Mouse (Mus musculus) embryonic facial prominence, embryonic 10.5 days (tissue): ENCODE data around the gene Arhgap23. TPM values are rescaled to one million over a fixed set of nuclear protein-coding genes. Genes with fewer than 3 reads are reported as not detected.

ENCODE experiments used
- DNase-seq: peaks from one replicate; pipeline ENCODE4 v3.0.0-alpha.2; 2017; ENCODE audit warnings: low spot score
- H3K27ac ChIP-seq: fragments of 300-500 bp; sonication (generic); replicated peaks from 2 replicates; pipeline ENCODE4 v1.5.1; 2016; ENCODE audit warnings: mild to moderate bottlenecking
- H3K27me3 ChIP-seq: fragments of 300-500 bp; sonication (generic); replicated peaks from 2 replicates; pipeline ENCODE4 v1.6.1; 2016; ENCODE audit warnings: low read depth, mild to moderate bottlenecking; ENCODE audit not compliant: poor library complexity, severe bottlenecking
- H3K36me3 ChIP-seq: fragments of 300-500 bp; sonication (generic); replicated peaks from 2 replicates; pipeline ENCODE4 v1.6.1; 2016; ENCODE audit warnings: mild to moderate bottlenecking, moderate library complexity
- H3K4me1 ChIP-seq: fragments of 300-500 bp; sonication (generic); 2 replicates; pipeline ENCODE4 v1.6.1; 2016
- H3K4me3 ChIP-seq: fragments of 300-500 bp; sonication (generic); 2 replicates; pipeline ENCODE4 v1.5.1; 2016; ENCODE audit warnings: mild to moderate bottlenecking, moderate library complexity
- H3K9me3 ChIP-seq: fragments of 300-500 bp; sonication (generic); 2 replicates; pipeline ENCODE4 v1.6.1; 2016; ENCODE audit warnings: mild to moderate bottlenecking
- WGBS: fragments of 180-500 bp; shearing (Covaris S2); methylation state at CpG from one replicate; pipeline ENCODE4 v1.1.7; 2016; 5-methylcytosine and 5-hydroxymethylcytosine counted together
- polyA plus RNA-seq: library from polyadenylated mRNA; unstranded; fragments of >200 nt; fragmentation: Nextera tagmentation; extraction: Ambion mirVana; gene quantifications from 2 replicates; pipeline ENCODE4 v1.2.1, GENCODE M21; 2016

Arhgap23 gene
- polyA plus RNA-seq, 1 experiment from 2014 or later, result 2.4 TPM

DNA sequence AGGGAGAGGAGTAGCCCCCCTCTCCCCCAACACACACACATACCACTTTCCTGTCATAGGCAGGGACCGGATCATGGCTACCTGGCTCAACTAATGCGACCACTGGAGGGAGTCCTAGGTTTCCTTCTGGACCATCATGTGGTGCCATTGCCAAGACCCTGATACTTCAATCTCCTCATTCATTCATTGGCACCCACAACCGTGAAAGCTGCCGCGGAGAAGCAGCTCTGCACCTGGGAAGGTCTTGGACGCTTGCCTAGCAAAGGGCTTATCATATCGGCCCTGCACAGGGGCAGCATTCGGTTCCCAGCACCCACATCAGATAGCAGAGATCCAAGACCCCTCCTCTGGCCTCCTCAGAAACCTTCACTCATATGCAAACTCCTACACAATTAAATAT, 91.0 kb downstream of the Arhgap23 start:
- no peaks in the 10 kb centered on the region for H3K9me3 ChIP-seq
- H3K27ac ChIP-seq, result no peak overlapping the region
- DNase-seq, result no peak
- WGBS, result 57% methylated on average over 8 of the region's 8 CpGs
- peaks cover 49% of the 10 kb centered on the region for H3K27me3 ChIP-seq
- no peak overlapping the region for H3K4me3 ChIP-seq
- no peaks in the 10 kb centered on the region for H3K36me3 ChIP-seq
- peaks cover 34% of the 10 kb centered on the region for H3K4me1 ChIP-seq

GRCm38 (mm10) chr11:97508198-97508597, 92.9 kb downstream of the Arhgap23 start:
- peaks cover 38% of the 10 kb centered on the region for H3K4me1 ChIP-seq
- no peak overlapping the region for H3K27ac ChIP-seq
- no peaks in the 10 kb centered on the region for H3K36me3 ChIP-seq
- DNase-seq, result no peak
- no peak overlapping the region for H3K4me3 ChIP-seq
- peaks cover 30% of the 10 kb centered on the region for H3K27me3 ChIP-seq
- 72% methylated on average over 3 of the region's 3 CpGs for WGBS
- H3K9me3 ChIP-seq, result no peaks in the 10 kb centered on the region

DNA sequence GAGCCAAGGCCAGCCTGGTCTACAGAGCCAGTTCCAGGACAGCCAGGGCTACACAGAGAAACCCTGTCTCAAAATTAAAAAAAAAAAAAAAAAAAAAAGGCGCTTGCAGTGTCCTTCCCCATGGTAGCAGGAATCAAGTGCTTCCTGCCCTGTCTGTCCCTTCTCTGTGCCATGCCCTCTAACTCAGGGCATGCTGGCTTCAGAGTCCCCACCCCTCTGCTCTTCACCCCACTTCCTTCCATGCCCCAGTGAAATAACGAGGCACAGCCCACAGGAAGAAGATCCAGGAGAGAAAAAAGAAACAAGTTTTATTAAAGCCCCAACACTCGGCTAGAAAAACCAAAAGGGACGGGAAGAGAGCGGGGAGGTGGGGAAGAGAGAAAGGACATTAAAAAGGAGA, 93.7 kb downstream of the Arhgap23 start:
- Histone ChIP-seq H3K4me1 (peaks cover 39% of the 10 kb centered on the region), H3K27ac (no peak overlapping the region), H3K4me3 (no peak overlapping the region), H3K9me3 (no peaks in the 10 kb centered on the region), H3K36me3 (no peaks in the 10 kb centered on the region), H3K27me3 (peaks cover 26% of the 10 kb centered on the region)
- no peak for DNase-seq
- 55% methylated on average over 5 of the region's 5 CpGs for WGBS

DNA sequence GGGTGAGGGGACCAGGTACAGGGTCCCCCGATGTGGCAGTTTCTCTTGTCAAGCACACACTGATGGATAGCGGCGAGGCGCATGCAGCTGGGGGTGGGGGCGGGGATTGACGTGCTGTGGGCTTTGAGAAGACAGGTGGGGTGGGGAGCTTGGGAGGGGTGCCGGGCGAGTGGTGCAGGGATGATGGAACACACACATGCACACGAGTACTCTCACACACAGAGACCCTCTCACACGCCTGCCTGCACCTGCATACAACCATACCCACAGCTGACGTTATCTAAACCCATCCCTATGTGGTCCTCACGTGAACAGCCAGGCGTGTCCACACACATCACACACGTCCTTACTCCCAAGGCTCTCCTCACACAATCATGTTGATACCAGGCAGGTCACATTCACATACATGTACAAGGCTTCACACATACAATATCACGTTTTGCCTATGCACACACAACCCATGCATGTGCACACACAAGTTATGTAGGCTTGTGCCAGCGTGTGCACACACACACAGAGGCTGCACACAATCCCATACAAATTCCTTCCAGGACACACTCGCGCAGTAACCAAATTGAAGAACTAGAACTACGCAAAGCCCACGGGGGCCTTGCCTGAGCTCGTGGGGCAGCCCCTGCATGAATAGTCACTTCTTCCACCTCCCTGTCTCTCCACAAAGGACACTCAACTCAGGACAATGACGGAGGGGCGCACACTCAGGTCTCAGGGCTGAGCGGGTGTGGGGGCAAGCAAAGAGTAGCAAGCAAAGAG, 94.6 kb downstream of the Arhgap23 start:
- Histone ChIP-seq H3K36me3 (0 out of 2 replicates have a peak, but pooled peaks cover 2% of the 10 kb centered on the region), H3K9me3 (no peaks in the 10 kb centered on the region), H3K4me1 (peaks cover 39% of the 10 kb centered on the region), H3K27me3 (peaks cover 22% of the 10 kb centered on the region), H3K4me3 (no peak overlapping the region), H3K27ac (no peak overlapping the region; the same call in 1 of the 2 replicates)
- no peak for DNase-seq
- 69% methylated on average over 24 of the region's 24 CpGs for WGBS

DNA sequence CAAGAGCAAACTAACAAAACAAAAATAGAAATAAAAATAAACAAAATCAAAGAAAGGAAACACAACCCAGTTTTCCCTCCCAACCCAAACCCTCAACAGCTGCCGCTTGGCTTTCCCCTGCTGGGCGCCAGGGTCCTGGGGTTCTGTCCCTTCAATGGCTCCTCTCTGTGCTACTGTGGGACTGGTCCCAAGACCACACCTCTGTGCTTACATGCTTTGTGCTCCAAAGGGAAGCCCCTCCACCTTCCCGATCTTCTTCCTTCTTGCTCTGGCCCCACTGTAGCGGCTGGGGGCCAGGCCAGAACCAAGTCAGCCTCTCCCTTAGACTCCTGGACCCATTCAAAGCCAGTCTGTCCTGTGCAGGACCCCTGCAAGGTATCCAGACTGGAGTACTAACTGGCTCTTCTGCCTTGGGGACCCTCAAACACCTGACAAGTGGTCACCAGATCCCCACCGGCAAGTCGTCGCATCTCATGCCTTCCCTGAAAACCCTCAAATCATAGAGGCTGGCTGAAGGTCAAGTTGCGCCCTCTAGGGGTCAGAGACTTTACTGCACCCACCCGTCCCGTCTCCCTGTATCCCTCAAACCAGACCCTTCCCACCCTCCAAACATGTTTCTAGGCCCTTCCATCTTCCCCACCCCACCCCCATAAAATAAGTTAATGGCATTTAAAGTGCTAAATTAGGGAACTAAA, 95.8 kb downstream of the Arhgap23 start:
- WGBS, result 23% methylated on average over 10 of the region's 10 CpGs
- H3K27me3 ChIP-seq, result peaks cover 22% of the 10 kb centered on the region
- H3K36me3 ChIP-seq, result peaks cover 12% of the 10 kb centered on the region
- H3K9me3 ChIP-seq, result no peaks in the 10 kb centered on the region
- DNase-seq, result peak; percentile 83
- no peak overlapping the region; the same call in 1 of the 2 replicates for H3K4me3 ChIP-seq
- peak overlapping the region; percentile 73 for H3K27ac ChIP-seq
- H3K4me1 ChIP-seq, result peaks cover 39% of the 10 kb centered on the region

GRCm38 (mm10) chr11:97511661-97512369, 96.5 kb downstream of the Arhgap23 start:
- Histone ChIP-seq H3K27ac (peak overlapping the region; percentile 73), H3K4me1 (peaks cover 39% of the 10 kb centered on the region), H3K36me3 (peaks cover 13% of the 10 kb centered on the region), H3K9me3 (no peaks in the 10 kb centered on the region), H3K27me3 (peaks cover 24% of the 10 kb centered on the region), H3K4me3 (peak overlapping the region; percentile 28)
- 54% methylated on average over 13 of the region's 13 CpGs for WGBS
- DNase-seq, result peak; percentile 56

GRCm38 (mm10) chr11:97512511-97512910, 97.2 kb downstream of the Arhgap23 start:
- Histone ChIP-seq H3K9me3 (no peaks in the 10 kb centered on the region), H3K27me3 (peaks cover 29% of the 10 kb centered on the region), H3K4me3 (peak overlapping the region; percentile 28), H3K4me1 (peaks cover 39% of the 10 kb centered on the region), H3K36me3 (peaks cover 14% of the 10 kb centered on the region), H3K27ac (peak overlapping the region; percentile 73; the same call in 1 of the 2 replicates)
- WGBS, result 53% methylated on average over 6 of the region's 6 CpGs
- no peak for DNase-seq

GRCm38 (mm10) chr11:97513066-97513465, 97.7 kb downstream of the Arhgap23 start:
- 73% methylated on average over 3 of the region's 3 CpGs for WGBS
- DNase-seq, result no peak
- peaks cover 14% of the 10 kb centered on the region for H3K36me3 ChIP-seq
- no peak overlapping the region for H3K4me3 ChIP-seq
- peaks cover 39% of the 10 kb centered on the region for H3K4me1 ChIP-seq
- H3K27me3 ChIP-seq, result peaks cover 26% of the 10 kb centered on the region
- no peak overlapping the region; the same call in 1 of the 2 replicates for H3K27ac ChIP-seq
- H3K9me3 ChIP-seq, result no peaks in the 10 kb centered on the region

DNA sequence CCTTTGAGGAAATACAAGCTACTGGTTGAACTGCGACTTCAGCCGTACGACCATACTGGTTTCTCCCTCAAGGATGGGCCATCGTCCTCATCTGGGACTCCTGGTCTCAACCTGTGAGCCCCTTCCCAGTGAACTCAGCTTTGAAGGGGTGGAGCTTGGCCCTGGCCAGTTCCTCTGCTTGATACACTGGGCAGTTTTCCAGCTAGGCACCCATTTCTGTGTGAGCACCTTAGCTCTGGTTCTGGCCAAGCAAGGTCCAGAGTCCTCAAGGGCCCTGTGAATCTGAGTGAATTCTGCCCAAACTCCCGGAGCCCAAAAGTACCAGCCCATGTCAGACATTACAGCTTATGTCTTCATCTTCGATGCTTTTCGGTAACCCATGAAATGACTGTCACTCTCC, 105.2 kb downstream of the Arhgap23 start:
- H3K27ac ChIP-seq, result no peak overlapping the region
- WGBS, result 90% methylated on average over 7 of the region's 7 CpGs

DNA sequence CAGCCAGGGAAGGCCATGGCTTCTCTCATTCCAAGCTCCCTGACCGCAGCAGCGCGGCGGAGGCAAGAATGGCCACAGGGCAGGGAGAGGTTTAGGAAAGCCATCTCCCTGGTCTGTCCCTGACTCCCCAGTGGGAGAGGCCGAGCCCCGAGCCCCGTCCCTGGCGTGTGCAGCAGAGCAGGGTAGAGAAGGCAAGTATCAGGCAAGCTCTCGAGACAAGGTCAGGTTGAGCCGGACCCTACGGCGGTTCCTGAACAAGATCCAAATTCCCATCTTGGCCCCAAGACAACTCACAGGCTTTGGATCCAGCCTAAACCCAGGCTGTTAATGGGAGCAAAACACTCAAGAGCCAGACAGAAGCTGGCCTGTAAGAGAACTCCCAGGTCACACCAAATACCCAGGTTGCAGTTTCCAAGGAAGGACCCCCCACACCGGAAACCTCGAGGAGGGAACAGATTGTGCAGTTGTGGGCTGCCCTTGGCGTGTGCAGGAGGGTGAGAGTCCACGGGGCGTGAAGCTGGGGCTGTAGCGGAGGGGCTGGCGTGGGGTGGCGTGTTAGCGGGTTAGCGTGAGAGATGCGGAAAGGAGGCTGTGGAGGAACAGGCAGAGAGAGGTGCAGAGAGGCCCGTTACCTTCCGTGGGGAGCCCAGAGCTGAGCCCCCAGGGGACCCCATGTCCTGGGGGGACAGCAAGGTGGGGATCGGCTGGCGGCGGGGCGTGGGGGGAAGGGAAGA, 106.6 kb downstream of the Arhgap23 start:
- Histone ChIP-seq H3K9me3 (no peaks in the 10 kb centered on the region), H3K27ac (peak overlapping the region; percentile 30; the same call in 1 of the 2 replicates), H3K4me1 (peaks cover 54% of the 10 kb centered on the region), H3K4me3 (no peak overlapping the region), H3K27me3 (peaks cover 59% of the 10 kb centered on the region), H3K36me3 (peaks cover 31% of the 10 kb centered on the region)
- 81% methylated on average over 29 of the region's 29 CpGs for WGBS
- DNase-seq, result no peak

More for the DNA sequence above, 105.2 kb downstream of the Arhgap23 start:
- peaks cover 30% of the 10 kb centered on the region for H3K36me3 ChIP-seq
- H3K4me1 ChIP-seq, result peaks cover 46% of the 10 kb centered on the region
- H3K4me3 ChIP-seq, result no peak overlapping the region
- H3K27me3 ChIP-seq, result peaks cover 54% of the 10 kb centered on the region
- H3K9me3 ChIP-seq, result no peaks in the 10 kb centered on the region
- no peak for DNase-seq

GRCm38 (mm10) chr11:97523107-97523506, 107.8 kb downstream of the Arhgap23 start:
- Histone ChIP-seq H3K4me3 (0 out of 2 replicates have a peak overlapping the region, but pooled peaks have one; percentile 23), H3K36me3 (peaks cover 30% of the 10 kb centered on the region)
- 85% methylated on average over 14 of the region's 14 CpGs for WGBS

GRCm38 (mm10) chr11:97523827-97524261, 108.5 kb downstream of the Arhgap23 start:
- peaks cover 54% of the 10 kb centered on the region for H3K4me1 ChIP-seq
- peaks cover 49% of the 10 kb centered on the region for H3K27me3 ChIP-seq
- no peaks in the 10 kb centered on the region for H3K9me3 ChIP-seq
- peak overlapping the region; percentile 23; the same call in 1 of the 2 replicates for H3K4me3 ChIP-seq
- H3K27ac ChIP-seq, result peak overlapping the region; percentile 73
- H3K36me3 ChIP-seq, result peaks cover 30% of the 10 kb centered on the region
- WGBS, result 14% methylated on average over 1 of the region's 1 CpGs
- peak; percentile 62 for DNase-seq

More at GRCm38 (mm10) chr11:97523107-97523506, 107.8 kb downstream of the Arhgap23 start:
- Histone ChIP-seq H3K27me3 (peaks cover 55% of the 10 kb centered on the region), H3K4me1 (peaks cover 54% of the 10 kb centered on the region), H3K27ac (peak overlapping the region; percentile 73), H3K9me3 (no peaks in the 10 kb centered on the region)
- no peak for DNase-seq
